Mouse (Mus musculus) cerebellum, adult 8-10 months (tissue): ENCODE results near the gene Gpr12.
"Not testable (repeated sequence)": the region's sequence is repeated elsewhere in the genome, so short reads cannot be mapped to it uniquely, and the experiment has no call there.

Experiments used
- DNase-seq: peaks from one replicate; pipeline ENCODE4 v3.0.0; 2022

Gene Gpr12

DNA sequence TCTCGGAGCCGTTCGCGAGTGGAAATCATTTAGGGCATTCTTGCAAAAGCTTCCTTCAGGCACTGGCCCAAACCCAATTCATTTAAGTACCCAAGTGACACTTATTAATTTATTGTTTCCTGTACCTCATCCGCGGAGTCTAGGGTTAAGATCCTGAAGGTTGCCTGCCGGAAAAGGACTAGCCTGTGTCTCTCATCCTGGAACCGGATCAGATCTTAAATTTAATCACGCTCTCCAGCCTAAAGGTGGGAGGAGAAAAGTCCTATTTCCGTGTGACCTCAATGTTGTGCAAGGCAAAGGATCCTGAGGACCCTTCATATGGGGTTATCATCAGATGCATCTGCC is 240 bp upstream of the Gpr12 start:
- DNase-seq = no peak

DNA sequence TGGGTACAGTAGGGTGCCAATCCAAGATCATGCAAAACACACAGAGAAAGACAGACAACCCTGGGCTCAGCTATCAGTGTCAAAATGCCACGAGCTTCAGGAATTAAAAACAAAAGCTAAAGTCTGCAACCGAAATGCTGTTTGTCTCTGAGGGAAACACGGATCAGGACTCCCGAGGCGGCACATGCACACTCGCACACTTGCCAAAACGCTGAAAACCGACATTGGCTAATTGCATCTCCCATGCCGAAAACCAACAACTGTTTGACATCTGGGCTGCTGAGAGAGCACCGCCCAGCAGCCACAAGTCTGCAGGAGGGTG is 922 bp downstream of the Gpr12 start:
- DNase-seq = no peak

DNA sequence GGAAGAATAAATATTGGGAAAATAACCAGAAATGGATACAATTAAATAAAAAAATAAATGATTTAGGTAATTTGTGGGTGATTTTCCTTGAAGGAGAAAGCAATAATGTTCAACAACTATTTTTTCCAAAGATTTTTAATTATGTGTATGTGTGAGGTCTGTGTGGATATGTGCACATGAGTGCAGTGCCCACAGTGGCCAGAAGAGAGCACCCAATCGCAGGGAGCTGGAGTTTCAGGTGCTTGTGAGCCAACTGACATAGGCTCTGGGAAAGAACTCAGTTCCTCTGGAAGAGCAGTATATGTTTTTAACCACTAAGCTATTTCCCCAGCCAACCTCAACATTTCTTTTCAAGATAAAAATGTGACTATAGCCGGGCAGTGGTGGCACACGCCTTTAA is 8.4 kb downstream of the Gpr12 start:
- DNase-seq = no peak

DNA sequence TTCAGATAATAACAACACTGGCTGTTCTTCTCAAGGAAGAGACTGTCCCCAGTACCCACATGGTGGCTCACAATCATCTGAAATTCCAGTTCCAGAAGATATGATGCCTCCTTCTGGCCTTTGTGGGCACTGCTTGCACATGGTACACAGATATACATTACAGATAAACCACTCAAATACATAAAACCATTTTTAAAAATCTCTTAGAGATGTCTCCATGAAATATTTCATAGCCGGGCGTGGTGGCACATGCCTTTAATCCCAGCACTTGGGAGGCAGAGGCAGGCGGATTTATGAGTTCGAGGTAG is 12.3 kb downstream of the Gpr12 start:
- DNase-seq = not testable (repeated sequence)

DNA sequence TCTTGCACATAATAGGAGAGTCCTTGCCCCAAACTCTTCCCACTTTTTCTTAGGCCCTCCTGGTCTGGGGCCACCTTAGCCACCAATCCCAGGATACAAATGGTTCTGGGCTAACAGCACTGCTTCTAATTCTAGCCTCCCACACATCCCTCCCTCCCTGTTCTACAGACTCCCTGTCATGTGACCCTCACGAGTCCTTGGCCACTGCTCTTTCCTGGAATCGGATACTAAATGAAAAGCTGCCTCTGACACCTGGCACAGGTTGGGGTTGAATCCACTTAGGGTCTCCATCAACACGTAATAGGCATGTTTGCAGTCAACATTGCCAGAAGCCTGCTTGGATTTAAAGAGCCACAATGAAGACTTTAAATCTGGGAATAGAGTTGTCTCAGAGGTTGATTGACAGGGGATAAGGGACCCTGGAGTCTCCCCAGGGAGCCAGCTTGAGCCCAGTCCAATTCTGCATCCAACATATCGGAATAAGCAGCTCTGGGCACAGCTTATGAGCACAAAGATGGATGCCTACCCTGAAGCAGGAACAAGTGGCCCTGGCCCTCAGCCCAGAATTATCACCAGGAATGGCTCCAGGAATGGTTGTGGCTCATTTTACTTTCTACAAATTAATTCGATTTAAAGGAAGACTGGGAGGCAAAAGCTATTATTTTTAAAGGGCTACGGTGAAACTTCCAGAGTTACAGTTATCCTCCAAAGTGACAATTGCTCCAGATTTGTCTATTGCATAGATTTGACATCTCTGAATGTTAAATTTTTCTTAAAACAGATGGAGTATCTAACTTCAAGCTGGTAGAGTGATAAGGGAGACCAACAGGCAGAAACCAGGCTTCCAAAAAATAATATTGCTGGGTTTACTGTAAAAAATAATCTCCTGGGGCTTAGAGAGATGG is 13.0 kb downstream of the Gpr12 start:
- not testable (repeated sequence) for DNase-seq

DNA sequence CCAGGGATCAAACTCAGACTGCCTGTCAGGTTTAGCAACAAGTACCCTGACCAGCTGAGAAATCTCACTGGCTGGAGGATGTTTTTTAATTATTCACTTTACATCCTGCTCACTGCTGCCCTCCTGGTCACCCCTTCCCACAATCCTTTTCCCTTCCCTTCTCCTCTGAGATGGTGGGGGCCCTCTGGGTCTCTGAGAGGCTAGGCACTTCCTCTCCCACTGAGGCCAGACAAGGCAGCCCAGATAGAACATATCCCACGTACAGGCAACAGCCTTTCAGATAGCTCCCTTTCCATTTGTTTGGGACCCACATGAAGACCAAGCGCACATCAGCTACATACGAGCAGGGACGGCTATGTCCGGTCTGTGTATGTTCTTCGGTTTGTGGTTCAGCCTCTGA is 14.9 kb downstream of the Gpr12 start:
- DNase-seq = not testable (repeated sequence)

DNA sequence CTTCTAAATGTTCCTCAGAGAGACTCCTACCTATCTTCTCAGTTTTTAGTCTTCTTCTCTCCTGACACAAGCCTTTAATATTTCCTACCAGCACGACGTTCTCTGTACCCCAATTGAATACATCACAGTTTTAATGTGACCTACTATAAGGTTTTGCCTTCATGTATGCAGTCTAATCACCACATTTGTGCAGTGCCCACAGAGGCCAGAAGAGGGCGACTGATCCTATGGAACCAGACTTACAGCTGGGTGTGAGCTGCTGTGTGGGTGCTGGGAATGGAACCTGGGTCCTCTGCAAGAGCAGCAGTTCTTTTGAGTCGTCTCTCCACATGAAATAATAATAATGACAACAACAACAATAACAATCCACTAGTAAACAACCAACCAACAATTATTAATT is 18.0 kb downstream of the Gpr12 start:
- no peak for DNase-seq

DNA sequence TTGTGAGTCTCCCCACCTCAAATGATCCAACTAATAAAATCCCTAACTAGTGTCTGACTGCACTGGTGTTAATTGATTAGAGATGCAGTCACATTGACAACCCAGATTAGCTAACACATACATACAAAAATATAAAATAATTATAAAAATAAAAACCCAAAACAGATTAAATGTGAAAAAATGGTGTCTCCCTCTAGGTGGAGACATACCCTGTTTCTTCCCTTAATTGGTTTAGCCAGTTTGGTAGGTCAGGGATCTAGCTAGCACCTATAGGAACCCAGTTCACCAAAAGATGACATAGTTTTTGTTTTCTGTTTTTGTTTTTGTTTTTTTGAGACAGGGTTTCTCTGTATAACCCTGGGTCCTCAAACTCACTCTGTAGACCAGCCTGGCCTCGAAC is 20.8 kb downstream of the Gpr12 start:
- DNase-seq = no peak

DNA sequence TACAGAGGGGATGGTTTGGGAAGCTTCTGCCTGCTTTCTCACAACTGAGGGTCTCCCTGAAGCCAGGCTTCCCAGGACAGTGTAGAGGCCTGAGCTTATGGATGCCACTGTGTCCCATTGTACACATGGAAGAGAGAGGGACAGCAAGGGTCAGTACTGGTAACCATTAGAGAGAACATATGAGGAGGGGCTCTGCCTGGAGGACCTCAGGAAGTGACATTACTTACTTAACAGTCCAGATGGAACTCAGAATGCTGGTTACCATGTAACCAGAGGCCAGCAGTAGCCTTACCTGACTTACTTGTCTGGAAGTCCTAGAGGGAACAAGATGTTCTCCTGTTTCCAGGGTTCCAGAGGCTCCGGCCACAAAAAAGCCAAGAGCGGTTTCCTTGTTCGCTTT is 29.2 kb downstream of the Gpr12 start, which contains the start of gene Gm3415:
Gene Gm3415, plus strand, starts transcription at position 301 of the 400 bp plus-strand sequence.
- DNase-seq = not testable (repeated sequence)

DNA sequence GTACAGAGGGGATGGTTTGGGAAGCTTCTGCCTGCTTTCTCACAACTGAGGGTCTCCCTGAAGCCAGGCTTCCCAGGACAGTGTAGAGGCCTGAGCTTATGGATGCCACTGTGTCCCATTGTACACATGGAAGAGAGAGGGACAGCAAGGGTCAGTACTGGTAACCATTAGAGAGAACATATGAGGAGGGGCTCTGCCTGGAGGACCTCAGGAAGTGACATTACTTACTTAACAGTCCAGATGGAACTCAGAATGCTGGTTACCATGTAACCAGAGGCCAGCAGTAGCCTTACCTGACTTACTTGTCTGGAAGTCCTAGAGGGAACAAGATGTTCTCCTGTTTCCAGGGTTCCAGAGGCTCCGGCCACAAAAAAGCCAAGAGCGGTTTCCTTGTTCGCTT is 47.7 kb downstream of the Gpr12 start, which contains the start of gene Gm3409:
Gene Gm3409, plus strand, starts transcription at position 301 of the 400 bp plus-strand sequence.
- not testable (repeated sequence) for DNase-seq
